Mouse (Mus musculus) brown adipose tissue, adult 24 weeks (tissue): ENCODE results near the gene Akap9. TPM values are rescaled to one million over a fixed set of nuclear protein-coding genes. Genes with fewer than 3 reads are reported as not detected.
"Not testable (repeated sequence)": the region's sequence is repeated elsewhere in the genome, so short reads cannot be mapped to it uniquely, and the experiment has no call there.

Experiments
- H3K27ac ChIP-seq: fragments of 200-500 bp; replicated peaks from 2 replicates; pipeline ENCODE4 v1.5.1; 2012; ENCODE audit warnings: low read depth, mild to moderate bottlenecking, low read length
- H3K4me1 ChIP-seq: fragments of 200-500 bp; 2 replicates; pipeline ENCODE4 v1.6.1; 2012; ENCODE audit warnings: low read length, mixed read lengths; ENCODE audit not compliant: control insufficient read depth, insufficient read depth, insufficient read length
- H3K4me3 ChIP-seq: fragments of 200-500 bp; 2 replicates; pipeline ENCODE4 v1.5.1; 2012; ENCODE audit warnings: low read depth, mild to moderate bottlenecking, low read length, moderate library complexity; ENCODE audit not compliant: insufficient read depth
- polyA plus RNA-seq: library from polyadenylated mRNA; stranded (reverse); fragments of >200 nt; gene quantifications from 2 replicates; pipeline ENCODE4 v1.2.4, GENCODE M21; 2012; ENCODE audit not compliant: missing spikeins, insufficient read depth, insufficient read length

Akap9 gene
- polyA plus RNA-seq: 28.0 and 31.0 TPM in 2 replicates

GRCm38 (mm10) chr5:3927801-3928689 lies at the start of gene Akap9:
Gene Akap9, plus strand, starts transcription at chr5:3928054.
- Histone ChIP-seq H3K4me3 (peak within 1 kb of the TSS; percentile 87), H3K27ac (peak within 1 kb of the TSS; percentile 84), H3K4me1 (peaks cover 4% of the 10 kb centered on the region)

- not testable (repeated sequence) for H3K4me1 ChIP-seq, H3K27ac ChIP-seq, H3K4me3 ChIP-seq
Observed at GRCm38 (mm10) chr5:3886862-3887261, 41.0 kb upstream of the Akap9 start.

- H3K27ac ChIP-seq: no peak overlapping the region
- no peaks in the 10 kb centered on the region for H3K4me1 ChIP-seq
- no peak overlapping the region for H3K4me3 ChIP-seq
Observed at GRCm38 (mm10) chr5:3889201-3889600, 38.7 kb upstream of the Akap9 start.

GRCm38 (mm10) chr5:3893459-3894293 lies 34.2 kb upstream of the Akap9 start, which contains the start of gene Mterf1a:
Gene Mterf1a, minus strand, starts transcription at chr5:3893933.
- peak within 1 kb of the TSS; percentile 55 for H3K4me3 ChIP-seq
- H3K4me1 ChIP-seq, H3K27ac ChIP-seq: not testable (repeated sequence)

GRCm38 (mm10) chr5:3894294-3894619 lies 33.6 kb upstream of the Akap9 start:
- not testable (repeated sequence) for H3K27ac ChIP-seq, H3K4me3 ChIP-seq, H3K4me1 ChIP-seq

GRCm38 (mm10) chr5:3905471-3905870 lies 22.4 kb upstream of the Akap9 start:
- H3K4me3 ChIP-seq: no peak overlapping the region
- no peaks in the 10 kb centered on the region for H3K4me1 ChIP-seq
- no peak overlapping the region for H3K27ac ChIP-seq

- H3K27ac ChIP-seq: no peak overlapping the region
- H3K4me3 ChIP-seq: no peak overlapping the region
- no peaks in the 10 kb centered on the region for H3K4me1 ChIP-seq
Observed at GRCm38 (mm10) chr5:3922350-3922749, 5.5 kb upstream of the Akap9 start.

GRCm38 (mm10) chr5:3926666-3927065 lies 1.2 kb upstream of the Akap9 start:
- Histone ChIP-seq H3K4me3 (no peak overlapping the region), H3K27ac (no peak overlapping the region), H3K4me1 (peaks cover 4% of the 10 kb centered on the region)

GRCm38 (mm10) chr5:3928690-3929046 lies 814 bp downstream of the Akap9 start:
- Histone ChIP-seq H3K4me1 (peaks cover 4% of the 10 kb centered on the region), H3K27ac (peak overlapping the region; percentile 56), H3K4me3 (peak overlapping the region; percentile 87)

GRCm38 (mm10) chr5:3930760-3931159 lies 2.9 kb downstream of the Akap9 start:
- Histone ChIP-seq H3K27ac (no peak overlapping the region), H3K4me1 (peaks cover 4% of the 10 kb centered on the region), H3K4me3 (no peak overlapping the region)

GRCm38 (mm10) chr5:3931636-3932035 lies 3.8 kb downstream of the Akap9 start:
- H3K27ac ChIP-seq: no peak overlapping the region
- peaks cover 4% of the 10 kb centered on the region for H3K4me1 ChIP-seq
- no peak overlapping the region for H3K4me3 ChIP-seq

- Histone ChIP-seq H3K4me1 (peaks cover 4% of the 10 kb centered on the region), H3K4me3 (no peak overlapping the region), H3K27ac (no peak overlapping the region)
Observed at GRCm38 (mm10) chr5:3933551-3933950, 5.7 kb downstream of the Akap9 start.

GRCm38 (mm10) chr5:3935266-3935665 lies 7.4 kb downstream of the Akap9 start:
- Histone ChIP-seq H3K4me1 (peaks cover under 1% of the 10 kb centered on the region), H3K27ac (no peak overlapping the region), H3K4me3 (no peak overlapping the region)

GRCm38 (mm10) chr5:3935778-3936554 lies 8.1 kb downstream of the Akap9 start:
- Histone ChIP-seq H3K4me3 (no peak overlapping the region), H3K27ac (no peak overlapping the region), H3K4me1 (no peaks in the 10 kb centered on the region; the same call in 1 of the 2 replicates)

- no peak overlapping the region for H3K27ac ChIP-seq
- no peaks in the 10 kb centered on the region; the same call in none of the 2 replicates for H3K4me1 ChIP-seq
- H3K4me3 ChIP-seq: no peak overlapping the region
Observed at GRCm38 (mm10) chr5:3938905-3939304, 11.1 kb downstream of the Akap9 start.
